Mouse (Mus musculus): ENCODE results near the gene Arhgap28. TPM values are rescaled to one million over a fixed set of nuclear protein-coding genes. Genes with fewer than 3 reads are reported as not detected.
"Not testable (repeated sequence)": the region's sequence is repeated elsewhere in the genome, so short reads cannot be mapped to it uniquely, and the experiment has no call there.

Gene Arhgap28
- polyA plus RNA-seq, 1 experiment from 2014 or later = 11.6 TPM

GRCm38 (mm10) chr17:67866541-67867241, 137.2 kb downstream of the Arhgap28 start:
- peaks cover 5% of the 10 kb centered on the region; the same call in 1 of the 2 replicates for H3K4me1 ChIP-seq (replicated peaks)
- peaks cover 50% of the 10 kb centered on the region for H3K27me3 ChIP-seq
- no peak for ATAC-seq (replicated peaks; ENCODE audit: insufficient number of reproducible peaks, insufficient read depth, low FRiP score, low read depth)
- H3K27ac ChIP-seq = peak overlapping the region; percentile 44
- H3K4me3 ChIP-seq = no peak overlapping the region
- no peaks in the 10 kb centered on the region for H3K9me3 ChIP-seq (replicated peaks)
- H3K36me3 ChIP-seq = peaks cover 15% of the 10 kb centered on the region; the same call in 1 of the 2 replicates
- H3K9ac ChIP-seq = no peak overlapping the region
- 65% methylated on average over 20 of the region's 20 CpGs for WGBS
- H3K4me2 ChIP-seq = no peak overlapping the region

- H3K27ac ChIP-seq = peak overlapping the region; percentile 44
- H3K4me3 ChIP-seq = no peak overlapping the region
- H3K9me3 ChIP-seq (replicated peaks) = no peaks in the 10 kb centered on the region
- H3K4me2 ChIP-seq = no peak overlapping the region
- 0 out of 2 replicates have a peak, but pooled peaks cover 11% of the 10 kb centered on the region for H3K36me3 ChIP-seq
- H3K9ac ChIP-seq = no peak overlapping the region
- no peak for ATAC-seq (replicated peaks; ENCODE audit: insufficient number of reproducible peaks, insufficient read depth, low FRiP score, low read depth)
- H3K27me3 ChIP-seq = peaks cover 57% of the 10 kb centered on the region
- H3K4me1 ChIP-seq (replicated peaks) = peaks cover 5% of the 10 kb centered on the region; the same call in 1 of the 2 replicates
- 61% methylated on average over 9 of the region's 9 CpGs for WGBS
Observed at GRCm38 (mm10) chr17:67866026-67866425, 137.9 kb downstream of the Arhgap28 start.

GRCm38 (mm10) chr17:67864912-67865311, 139.0 kb downstream of the Arhgap28 start:
- H3K4me1 ChIP-seq (replicated peaks) = peaks cover 5% of the 10 kb centered on the region; the same call in 1 of the 2 replicates
- no peak overlapping the region for H3K27ac ChIP-seq
- no peak overlapping the region for H3K4me3 ChIP-seq
- 61% methylated on average over 3 of the region's 3 CpGs for whole genome bisulfite sequencing
- H3K9ac ChIP-seq = no peak overlapping the region
- peaks cover 65% of the 10 kb centered on the region for H3K27me3 ChIP-seq
- 0 out of 2 replicates have a peak, but pooled peaks cover 11% of the 10 kb centered on the region for H3K36me3 ChIP-seq
- no peak overlapping the region for H3K4me2 ChIP-seq
- H3K9me3 ChIP-seq (replicated peaks) = no peaks in the 10 kb centered on the region
- no peak for ATAC-seq (replicated peaks; ENCODE audit: insufficient number of reproducible peaks, insufficient read depth, low FRiP score, low read depth)

- Histone ChIP-seq H3K4me2 (no peak overlapping the region), H3K9ac (no peak overlapping the region), H3K4me3 (no peak overlapping the region), H3K27ac (no peak overlapping the region), H3K36me3 (0 out of 2 replicates have a peak, but pooled peaks cover 6% of the 10 kb centered on the region), H3K27me3 (peaks cover 65% of the 10 kb centered on the region), H3K4me1 (replicated peaks) (peaks cover 5% of the 10 kb centered on the region; the same call in 1 of the 2 replicates), H3K9me3 (replicated peaks) (no peaks in the 10 kb centered on the region)
- ATAC-seq (replicated peaks; ENCODE audit: insufficient number of reproducible peaks, insufficient read depth, low FRiP score, low read depth) = peak; percentile 63; the same call in 1 of the 2 replicates
- WGBS = 41% methylated on average over 10 of the region's 10 CpGs
Observed at GRCm38 (mm10) chr17:67864363-67864762, 139.6 kb downstream of the Arhgap28 start.

- H3K27ac ChIP-seq = no peak overlapping the region
- ATAC-seq (replicated peaks; ENCODE audit: insufficient number of reproducible peaks, insufficient read depth, low FRiP score, low read depth) = peak; percentile 63; the same call in 1 of the 2 replicates
- 73% methylated on average over 16 of the region's 16 CpGs for WGBS
- no peak overlapping the region for H3K4me3 ChIP-seq
- H3K9ac ChIP-seq = no peak overlapping the region
- H3K9me3 ChIP-seq (replicated peaks) = no peaks in the 10 kb centered on the region
- H3K27me3 ChIP-seq = peaks cover 61% of the 10 kb centered on the region
- H3K4me1 ChIP-seq (replicated peaks) = peaks cover 5% of the 10 kb centered on the region; the same call in 1 of the 2 replicates
- no peak overlapping the region for H3K4me2 ChIP-seq
- H3K36me3 ChIP-seq = peaks cover 2% of the 10 kb centered on the region; the same call in 1 of the 2 replicates
Observed at GRCm38 (mm10) chr17:67861744-67862535, 142.0 kb downstream of the Arhgap28 start.

- WGBS = 86% methylated on average over 10 of the region's 10 CpGs
- peaks cover 53% of the 10 kb centered on the region for H3K27me3 ChIP-seq
Observed at GRCm38 (mm10) chr17:67861080-67861630, 142.8 kb downstream of the Arhgap28 start.

GRCm38 (mm10) chr17:67841494-67841893, 162.4 kb downstream of the Arhgap28 start:
- WGBS = 90% methylated on average over 2 of the region's 2 CpGs
- not testable (repeated sequence) for H3K4me3 ChIP-seq; H3K4me1 ChIP-seq (replicated peaks); ATAC-seq (replicated peaks; ENCODE audit: insufficient number of reproducible peaks, insufficient read depth, low FRiP score, low read depth); H3K27me3 ChIP-seq; H3K36me3 ChIP-seq; H3K9ac ChIP-seq; H3K9me3 ChIP-seq (replicated peaks); H3K27ac ChIP-seq; H3K4me2 ChIP-seq

More at GRCm38 (mm10) chr17:67861080-67861630, 142.8 kb downstream of the Arhgap28 start:
- peaks cover 5% of the 10 kb centered on the region; the same call in 1 of the 2 replicates for H3K4me1 ChIP-seq (replicated peaks)
- no peaks in the 10 kb centered on the region for H3K9me3 ChIP-seq (replicated peaks)
- H3K27ac ChIP-seq = no peak overlapping the region
- H3K9ac ChIP-seq = no peak overlapping the region
- no peak for ATAC-seq (replicated peaks; ENCODE audit: insufficient number of reproducible peaks, insufficient read depth, low FRiP score, low read depth)
- no peak overlapping the region for H3K4me2 ChIP-seq
- no peak overlapping the region for H3K4me3 ChIP-seq
- peaks cover 2% of the 10 kb centered on the region; the same call in 1 of the 2 replicates for H3K36me3 ChIP-seq

GRCm38 (mm10) chr17:67838948-67839347, 165.0 kb downstream of the Arhgap28 start:
- 79% methylated on average over 13 of the region's 13 CpGs for WGBS
- no peak for ATAC-seq (replicated peaks; ENCODE audit: insufficient number of reproducible peaks, insufficient read depth, low FRiP score, low read depth)
- H3K27me3 ChIP-seq = no peaks in the 10 kb centered on the region
- no peak overlapping the region for H3K4me3 ChIP-seq
- H3K27ac ChIP-seq = no peak overlapping the region
- H3K9ac ChIP-seq = no peak overlapping the region
- H3K4me2 ChIP-seq = no peak overlapping the region
- no peaks in the 10 kb centered on the region for H3K4me1 ChIP-seq (replicated peaks)
- no peaks in the 10 kb centered on the region for H3K9me3 ChIP-seq (replicated peaks)
- no peaks in the 10 kb centered on the region for H3K36me3 ChIP-seq

GRCm38 (mm10) chr17:67837351-67838090, 166.4 kb downstream of the Arhgap28 start:
- Histone ChIP-seq H3K4me2 (no peak overlapping the region), H3K4me3 (no peak overlapping the region), H3K36me3 (no peaks in the 10 kb centered on the region), H3K27me3 (no peaks in the 10 kb centered on the region), H3K4me1 (replicated peaks) (no peaks in the 10 kb centered on the region), H3K9me3 (replicated peaks) (no peaks in the 10 kb centered on the region), H3K9ac (no peak overlapping the region), H3K27ac (no peak overlapping the region)
- WGBS = 54% methylated on average over 17 of the region's 17 CpGs
- no peak; the same call in 1 of the 2 replicates for ATAC-seq (replicated peaks; ENCODE audit: insufficient number of reproducible peaks, insufficient read depth, low FRiP score, low read depth)

GRCm38 (mm10) chr17:67836146-67836895, 167.6 kb downstream of the Arhgap28 start:
- no peak overlapping the region for H3K9ac ChIP-seq
- H3K36me3 ChIP-seq = no peaks in the 10 kb centered on the region
- no peaks in the 10 kb centered on the region for H3K9me3 ChIP-seq (replicated peaks)
- no peak overlapping the region for H3K4me2 ChIP-seq
- H3K27me3 ChIP-seq = no peaks in the 10 kb centered on the region
- whole genome bisulfite sequencing = 91% methylated on average over 20 of the region's 20 CpGs
- H3K27ac ChIP-seq = no peak overlapping the region
- ATAC-seq (replicated peaks; ENCODE audit: insufficient number of reproducible peaks, insufficient read depth, low FRiP score, low read depth) = no peak
- no peak overlapping the region for H3K4me3 ChIP-seq
- H3K4me1 ChIP-seq (replicated peaks) = no peaks in the 10 kb centered on the region

All from heart, embryonic 15.5 days (tissue).